Mouse (Mus musculus) induced T-regulatory cell, adult 2 months (primary cell): ENCODE data around the gene Flywch2.
"Not testable (repeated sequence)": the region's sequence is repeated elsewhere in the genome, so short reads cannot be mapped to it uniquely, and the experiment has no call there.

Source experiments
- DNase-seq: peaks from one replicate; pipeline ENCODE4 v3.0.0-alpha.2; 2012; ENCODE audit warnings: low read depth

Gene Flywch2

DNA sequence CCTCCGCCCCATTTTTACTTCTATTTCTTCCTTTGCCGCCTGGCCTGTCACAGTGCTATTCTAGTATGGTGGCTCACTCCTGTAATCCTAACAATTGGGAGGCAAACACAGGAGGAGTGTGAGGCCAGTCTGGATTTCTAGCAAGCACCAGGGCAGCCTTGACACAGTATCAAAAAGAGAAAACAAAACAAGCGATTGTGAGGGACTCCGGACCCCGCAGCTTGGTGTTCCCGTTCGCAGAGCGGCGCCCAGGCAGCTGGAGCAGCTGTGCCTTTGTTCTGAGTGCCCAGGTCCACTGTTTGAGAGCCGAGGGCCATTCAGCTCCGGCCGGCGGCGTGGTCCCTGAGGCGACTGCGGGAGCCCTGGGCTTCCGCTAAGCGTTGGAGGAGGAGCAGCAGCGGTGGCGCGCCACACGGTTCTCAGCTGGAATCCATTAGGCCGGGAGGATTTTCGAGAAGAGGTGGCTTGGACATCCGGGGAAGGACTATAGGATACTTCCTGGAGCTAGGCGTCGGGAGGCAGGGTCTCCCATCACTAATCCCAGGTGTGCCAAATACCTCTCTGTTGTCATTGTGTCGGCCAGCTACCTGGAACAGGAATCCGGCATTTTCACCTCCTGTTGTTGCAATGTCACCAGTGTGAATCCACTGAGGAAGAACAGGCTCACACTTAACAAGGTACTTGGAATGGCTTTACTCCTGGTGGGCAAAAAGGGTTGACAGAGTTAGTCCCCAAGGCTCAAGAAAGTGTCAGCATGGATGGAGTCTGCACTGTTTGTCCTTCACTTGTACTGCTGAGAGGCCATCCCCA, 4.6 kb upstream of the Flywch2 start, which contains the start of gene Srrm2:
Srrm2 (plus strand) TSS at position 264 of the 810 bp plus-strand sequence.
- DNase-seq, result peak; percentile 69

DNA sequence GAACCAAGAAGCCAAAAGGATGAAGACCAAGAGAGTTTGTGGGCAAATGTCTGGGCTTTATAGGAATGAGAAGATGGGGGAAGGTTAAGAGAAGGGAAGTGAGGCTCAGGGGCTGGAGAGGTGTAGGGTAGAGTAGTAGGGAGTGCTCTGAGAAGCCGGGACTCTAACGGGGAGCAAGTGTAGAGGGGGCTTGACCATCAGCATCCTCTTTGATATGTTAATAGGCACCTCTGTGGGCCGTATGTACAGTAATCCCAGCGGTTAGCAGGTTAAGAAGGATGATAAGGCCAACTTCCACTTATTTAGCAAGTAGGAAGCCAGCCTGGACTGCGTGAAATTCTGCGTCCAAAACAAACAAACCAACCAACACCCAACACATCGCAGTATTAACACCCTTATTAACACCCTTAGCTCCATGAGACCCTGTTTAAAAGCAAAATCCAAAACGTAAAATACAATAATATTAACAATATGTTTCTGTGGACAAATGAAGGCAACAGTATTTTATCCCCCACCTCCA, 3.9 kb upstream of the Flywch2 start:
- no peak for DNase-seq

DNA sequence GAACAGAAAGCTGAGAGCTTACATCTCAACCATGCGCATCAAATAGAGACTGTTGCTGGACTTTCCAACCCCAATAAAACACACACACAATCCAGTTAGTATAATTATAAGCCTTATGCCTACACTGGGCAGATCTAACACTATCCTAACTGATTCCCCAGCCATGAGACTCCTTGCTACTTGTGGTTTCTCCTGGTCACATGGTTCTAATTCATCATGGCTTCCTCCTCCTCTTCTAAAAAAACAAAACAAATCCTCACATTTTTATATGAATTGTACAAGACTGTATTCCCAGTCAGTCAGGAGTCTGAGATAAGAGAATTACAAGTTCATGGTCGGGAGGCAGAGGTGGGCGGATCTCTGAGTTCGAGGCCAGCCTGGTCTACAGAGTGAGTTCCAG, 3.1 kb upstream of the Flywch2 start:
- no peak for DNase-seq

DNA sequence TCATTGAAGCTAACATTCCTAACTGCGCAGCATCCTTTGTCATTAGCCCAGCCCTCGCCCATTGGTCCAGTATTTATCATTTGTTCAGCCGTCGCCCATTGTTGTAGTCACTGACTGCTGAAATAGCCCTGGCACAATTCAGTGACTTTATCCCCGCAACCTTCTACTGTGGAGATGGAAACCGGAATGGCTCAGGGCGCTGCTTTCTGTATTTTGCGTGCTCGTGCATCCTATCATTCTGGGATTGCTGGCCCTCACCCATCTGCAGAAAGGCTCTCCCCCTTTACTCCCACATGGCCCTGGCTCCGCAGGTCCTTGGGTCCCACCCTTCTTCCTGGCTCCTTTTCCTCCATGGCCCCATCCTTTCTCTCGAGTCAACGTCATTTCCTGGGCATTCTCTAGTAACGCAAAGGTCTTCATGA, 640 bp upstream of the Flywch2 start:
- DNase-seq, result no peak

GRCm38 (mm10) chr17:23783352-23783751, 2.5 kb downstream of the Flywch2 start:
- DNase-seq, result no peak

DNA sequence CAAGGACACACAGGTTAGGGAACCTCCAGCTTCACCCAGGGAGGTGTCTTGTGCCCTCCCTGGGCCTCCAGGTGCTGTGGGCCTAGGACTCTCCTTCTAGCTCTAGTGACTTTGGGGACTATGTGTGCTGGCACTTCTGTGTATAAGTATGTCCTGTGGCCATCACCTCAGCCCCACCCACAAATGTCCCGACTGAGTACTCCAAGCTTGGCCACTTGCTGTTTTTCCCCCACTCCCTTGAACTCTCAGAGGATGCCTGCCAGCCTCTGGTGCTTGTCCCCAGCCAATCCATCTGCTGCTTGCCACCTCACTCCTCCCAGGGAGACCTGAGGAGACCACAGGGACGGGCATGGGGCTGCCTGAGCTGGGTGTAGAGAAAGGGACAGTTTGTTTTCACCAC, 7.4 kb downstream of the Flywch2 start:
- no peak for DNase-seq

DNA sequence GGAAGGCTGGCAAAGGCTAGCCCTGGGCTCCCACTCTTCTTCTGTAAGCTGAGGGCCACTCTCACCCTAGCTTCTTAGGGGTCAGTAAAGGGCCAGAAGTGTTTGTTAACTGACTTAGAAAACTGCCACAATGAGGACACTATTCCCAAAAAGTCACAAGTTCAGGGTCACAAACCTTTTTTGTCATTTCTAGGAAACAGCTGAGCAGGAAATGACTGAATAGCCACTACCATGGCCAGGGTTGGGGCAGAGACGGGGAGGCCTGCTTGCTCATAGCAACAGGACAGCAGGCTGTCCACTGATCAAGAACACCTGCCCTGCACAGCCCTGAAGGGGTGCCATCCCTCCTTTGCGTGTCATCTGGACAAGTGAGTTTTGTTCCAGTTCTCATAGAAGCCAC, 8.7 kb downstream of the Flywch2 start:
- DNase-seq, result no peak

DNA sequence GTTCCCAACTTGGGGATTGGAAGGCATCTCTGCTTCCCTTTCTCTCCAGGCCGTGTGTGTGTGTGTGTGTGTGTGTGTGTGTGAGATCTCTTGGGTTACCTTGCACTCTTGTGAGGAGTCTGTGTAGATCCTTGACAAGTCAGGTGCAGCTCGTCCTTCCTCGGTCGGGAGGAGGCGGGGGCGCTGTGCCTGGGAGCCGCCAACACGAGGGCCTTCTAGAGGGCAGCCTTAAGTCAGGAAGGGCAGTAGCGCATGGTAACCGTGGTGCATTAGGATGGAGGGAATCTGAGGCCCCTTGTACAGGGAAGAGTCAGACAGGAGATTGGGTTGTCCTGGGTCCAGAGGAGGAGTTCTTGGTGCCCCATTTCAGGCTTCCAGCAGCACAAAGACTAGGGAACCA, 9.7 kb downstream of the Flywch2 start:
- no peak for DNase-seq

GRCm38 (mm10) chr17:23774090-23774489, 11.8 kb downstream of the Flywch2 start:
- DNase-seq, result peak; percentile 92

GRCm38 (mm10) chr17:23773676-23774075, 12.2 kb downstream of the Flywch2 start:
- no peak for DNase-seq

DNA sequence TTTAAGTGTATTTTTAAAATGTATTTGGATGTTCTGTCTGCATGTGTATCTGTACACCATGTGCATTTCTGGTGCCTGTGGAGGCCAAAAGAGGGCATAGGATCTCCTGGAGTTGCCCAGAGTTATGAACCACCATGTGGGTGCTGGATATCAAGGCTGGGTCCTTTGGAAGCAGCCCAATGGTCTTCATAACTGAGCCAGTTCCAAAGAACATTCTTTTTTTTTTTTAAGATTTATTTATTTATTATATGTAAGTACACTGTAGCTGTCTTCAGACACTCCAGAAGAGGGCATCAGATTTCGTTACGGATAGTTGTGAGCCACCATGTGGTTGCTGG, 13.7 kb downstream of the Flywch2 start:
- not testable (repeated sequence) for DNase-seq

GRCm38 (mm10) chr17:23771284-23772218, 14.3 kb downstream of the Flywch2 start, which contains the start of gene Flywch1:
TSS of gene Flywch1 (minus strand) at chr17:23771602.
- peak; percentile 99 for DNase-seq

GRCm38 (mm10) chr17:23770896-23771283, 15.0 kb downstream of the Flywch2 start:
- peak; percentile 59 for DNase-seq

DNA sequence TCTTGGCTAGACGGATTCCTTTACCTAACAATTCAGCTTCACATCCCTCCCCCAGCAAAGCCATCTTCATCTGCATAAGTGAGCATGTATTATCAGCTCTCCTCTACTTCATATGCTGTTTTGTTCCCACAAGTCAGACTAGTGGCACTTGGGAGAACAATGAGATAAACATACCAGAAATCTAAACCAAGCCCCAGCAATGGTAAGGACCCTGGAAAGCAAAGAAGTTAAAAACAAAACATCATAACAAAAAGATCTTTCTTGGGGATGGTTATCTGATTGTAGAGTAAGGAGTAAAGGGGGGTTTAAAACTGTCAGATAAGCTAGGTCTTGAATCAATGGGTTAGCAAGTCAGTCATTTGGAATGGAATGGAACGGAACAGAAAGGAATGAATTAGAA, 15.4 kb downstream of the Flywch2 start:
- DNase-seq, result no peak

DNA sequence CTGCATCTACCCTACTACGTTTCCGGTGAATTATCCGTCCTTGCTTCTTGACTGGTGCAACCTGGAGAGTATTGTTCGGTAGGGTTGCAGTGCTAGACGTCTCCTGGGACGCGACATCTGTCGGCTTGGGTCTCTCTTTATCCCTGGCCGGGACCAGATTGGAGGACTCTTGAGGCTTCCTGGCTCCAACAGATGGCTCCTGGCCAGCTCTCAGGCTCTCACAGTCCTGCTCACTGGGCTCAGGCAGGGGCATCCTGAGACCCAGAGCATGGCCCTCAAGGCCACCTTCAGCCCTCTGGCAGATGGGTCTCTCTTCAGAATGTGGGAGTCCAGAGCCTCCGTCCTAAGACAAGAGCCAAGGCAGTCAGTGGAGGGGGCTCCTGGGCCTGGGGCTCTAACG, 22.9 kb downstream of the Flywch2 start:
- no peak for DNase-seq

GRCm38 (mm10) chr17:23761155-23761554, 24.7 kb downstream of the Flywch2 start:
- no peak for DNase-seq

DNA sequence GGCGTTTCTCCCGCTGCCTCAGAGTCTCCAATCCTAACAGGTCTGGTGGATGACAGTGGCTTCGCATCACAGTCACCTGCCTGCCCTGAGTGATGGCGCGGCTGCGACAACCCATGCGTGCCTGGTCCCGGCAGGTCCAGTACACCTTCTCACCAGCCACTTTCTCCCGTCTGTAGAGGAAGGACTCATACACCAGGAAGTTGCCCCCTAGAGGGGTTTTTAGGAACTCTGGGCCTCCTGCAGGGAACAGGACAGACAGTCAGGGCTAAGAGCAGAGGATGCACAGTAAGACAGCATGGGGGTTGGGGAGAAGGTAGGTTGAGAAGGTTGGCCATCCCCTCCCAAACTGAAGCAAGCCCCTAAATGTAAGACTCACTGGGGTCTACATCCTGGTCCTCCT, 25.6 kb downstream of the Flywch2 start:
- no peak for DNase-seq

DNA sequence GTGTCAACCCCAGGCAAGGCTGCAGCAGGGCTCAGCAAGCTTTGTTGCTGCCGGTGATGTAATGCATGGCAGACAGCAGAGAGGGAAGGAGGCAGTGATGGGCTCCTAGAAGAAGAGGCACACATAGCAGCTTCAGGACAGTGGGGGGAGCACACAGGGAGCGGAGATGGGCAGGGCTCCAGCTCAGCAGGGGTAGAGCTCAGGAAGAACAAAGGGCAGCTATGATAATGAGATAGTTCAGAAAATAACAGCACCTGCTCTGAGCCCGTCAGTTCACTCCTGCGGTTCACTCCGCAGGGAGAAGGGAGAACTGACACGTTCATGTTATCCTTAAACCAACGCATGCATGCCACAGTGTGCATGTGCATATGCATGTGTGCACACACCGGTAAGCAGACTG, 27.1 kb downstream of the Flywch2 start:
- DNase-seq, result no peak

DNA sequence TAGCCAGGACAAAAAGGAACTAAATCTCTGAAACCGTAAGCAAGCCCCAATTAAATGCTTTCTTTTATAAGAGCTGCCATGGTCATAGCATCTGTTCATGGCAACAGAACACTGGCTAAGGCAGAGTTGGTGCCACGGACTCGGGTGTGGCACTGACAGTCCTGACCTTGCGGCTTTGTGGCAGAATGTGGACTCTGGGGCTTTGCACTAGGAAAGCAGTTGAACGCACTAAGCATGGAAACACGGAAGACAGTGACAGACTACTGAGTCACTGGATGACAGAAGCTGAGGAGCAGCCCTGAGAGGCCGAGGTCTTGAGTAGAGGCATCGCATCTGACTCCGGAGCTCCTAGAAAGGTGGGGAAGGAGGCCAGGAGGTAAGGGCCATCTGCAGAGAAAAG, 28.3 kb downstream of the Flywch2 start:
- no peak for DNase-seq

DNA sequence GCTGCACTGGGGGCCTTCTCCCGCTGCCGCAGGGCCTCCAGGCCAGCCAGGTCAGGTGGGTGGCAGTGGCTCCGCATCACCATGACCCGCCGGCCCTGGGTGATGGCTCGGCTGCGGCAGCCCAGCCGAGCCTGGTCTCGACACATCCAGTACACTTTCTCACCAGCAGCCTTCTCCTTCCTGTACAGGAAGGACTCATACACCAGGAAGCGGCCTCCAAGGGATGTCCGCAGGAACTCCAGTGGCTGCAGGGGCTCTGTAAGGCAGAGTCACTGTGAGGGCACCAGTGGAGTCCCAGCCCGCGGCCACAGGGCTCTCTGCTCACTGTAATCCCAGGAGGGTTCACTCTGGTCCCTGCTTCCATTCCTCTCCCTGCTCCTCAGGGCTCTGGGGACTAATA, 30.2 kb downstream of the Flywch2 start:
- no peak for DNase-seq

GRCm38 (mm10) chr17:23749400-23750191, 36.3 kb downstream of the Flywch2 start:
- DNase-seq, result no peak
